Mouse (Mus musculus) embryonic stem cell, embryonic (primary cell): Measurements from ENCODE around the gene Notch2.

ENCODE experiments used
- CTCF ChIA-PET, 4 experiments: fragments of 300-600 bp in 2 of 4; fragments of 350-600 bp in 2 of 4; sonication (Branson Sonifier 250); formaldehyde crosslinking; loops; one replicate each; lab custom pipeline; 2022; ENCODE audit warnings: inconsistent platforms in 2 of 4; lab: Charles Lee
- POLR2A ChIA-PET, 4 experiments: fragments of 300-600 bp in 2 of 4; fragments of 350-600 bp in 2 of 4; sonication (Branson Sonifier 250); formaldehyde crosslinking; loops; one replicate each; lab custom pipeline; 2022; ENCODE audit warnings: antibody characterized with exemption in 4 of 4, inconsistent platforms in 1 of 4; lab: Charles Lee

Notch2 gene

DNA sequence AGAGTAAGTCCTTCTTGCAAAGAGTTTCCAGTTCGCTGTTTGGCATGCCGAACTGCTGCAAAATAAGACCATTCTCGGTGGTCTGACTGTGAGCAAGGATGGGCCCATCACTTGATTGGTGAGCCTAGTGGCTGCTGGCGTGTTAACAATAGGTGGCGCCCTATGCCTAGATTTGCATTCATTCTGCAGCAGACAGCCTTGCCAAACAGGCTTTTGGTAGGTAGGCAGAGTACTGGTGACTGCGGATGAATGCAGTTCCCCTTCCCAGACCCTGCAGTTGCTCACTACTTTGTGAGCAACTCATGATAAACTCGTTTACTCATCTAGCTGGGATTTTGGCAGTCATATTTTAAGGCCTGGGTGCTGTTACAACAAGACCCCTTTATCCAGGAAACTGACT lies 167.5 kb downstream of the Notch2 start:
- POLR2A ChIA-PET, result interaction anchor here in 1 of 4 experiments (0.8 kb wide), 1 partner anchor 40 kb away, joined by 3 read pairs; no protein-coding TSS in a partner anchor

DNA sequence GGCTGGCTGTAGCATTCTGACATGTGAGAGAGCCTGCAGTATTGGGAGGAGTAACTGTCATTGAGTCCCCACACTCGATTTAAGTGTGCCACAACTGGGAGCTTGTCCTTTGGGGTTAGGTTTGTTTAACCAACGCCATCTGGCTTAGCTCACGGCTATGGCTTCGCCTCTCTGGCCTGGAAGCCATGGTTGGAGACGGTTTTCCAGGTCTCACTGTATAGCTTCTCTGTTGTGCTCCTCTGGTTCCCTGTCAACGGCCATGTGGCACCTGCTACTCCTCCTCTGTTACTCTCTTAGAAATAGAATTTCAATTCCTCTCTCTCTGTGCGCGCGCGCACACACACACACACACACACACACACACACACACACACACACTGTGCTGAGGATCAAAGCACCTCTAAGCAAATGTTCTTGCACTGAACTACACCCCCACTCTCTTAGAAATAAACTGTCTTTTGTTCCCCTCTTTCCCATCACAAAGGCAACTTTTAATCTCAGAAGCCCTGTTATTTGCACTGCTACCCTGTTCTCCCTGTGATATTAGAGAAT lies 171.9 kb downstream of the Notch2 start:
- CTCF ChIA-PET, result interaction anchor here in 2 of 4 experiments (0.5 to 0.9 kb wide), 2 partner anchors 290 to 445 kb away, joined by 3 to 5 read pairs; no protein-coding TSS in a partner anchor
- POLR2A ChIA-PET, result no interaction called here

More for the DNA sequence above, 167.5 kb downstream of the Notch2 start:
- CTCF ChIA-PET, result interaction anchor here in 2 of 4 experiments (0.6 to 1.0 kb wide), 2 partner anchors 132 to 1054 kb away, joined by 3 to 4 read pairs; no protein-coding TSS in a partner anchor

DNA sequence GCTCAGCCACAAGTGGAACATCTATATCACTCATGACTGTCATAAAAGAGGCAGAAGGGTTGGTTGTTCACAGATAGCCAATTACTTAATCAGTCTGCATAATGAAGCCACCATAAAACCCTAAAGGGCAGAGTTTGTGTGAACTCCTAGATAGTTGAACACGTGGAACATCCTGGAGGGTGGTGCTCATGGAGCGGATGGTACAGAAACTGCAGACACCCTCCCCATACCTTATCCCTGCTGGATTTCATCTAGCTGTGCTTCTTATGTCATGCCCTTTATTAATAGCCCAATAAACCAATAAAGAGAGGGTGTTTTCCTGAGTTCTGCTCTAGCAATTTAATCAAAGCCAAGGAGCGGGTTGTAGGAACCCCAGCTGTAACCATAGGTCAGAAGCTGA lies 174.4 kb downstream of the Notch2 start:
- POLR2A ChIA-PET, result no interaction called here
- CTCF ChIA-PET, result no interaction called here

DNA sequence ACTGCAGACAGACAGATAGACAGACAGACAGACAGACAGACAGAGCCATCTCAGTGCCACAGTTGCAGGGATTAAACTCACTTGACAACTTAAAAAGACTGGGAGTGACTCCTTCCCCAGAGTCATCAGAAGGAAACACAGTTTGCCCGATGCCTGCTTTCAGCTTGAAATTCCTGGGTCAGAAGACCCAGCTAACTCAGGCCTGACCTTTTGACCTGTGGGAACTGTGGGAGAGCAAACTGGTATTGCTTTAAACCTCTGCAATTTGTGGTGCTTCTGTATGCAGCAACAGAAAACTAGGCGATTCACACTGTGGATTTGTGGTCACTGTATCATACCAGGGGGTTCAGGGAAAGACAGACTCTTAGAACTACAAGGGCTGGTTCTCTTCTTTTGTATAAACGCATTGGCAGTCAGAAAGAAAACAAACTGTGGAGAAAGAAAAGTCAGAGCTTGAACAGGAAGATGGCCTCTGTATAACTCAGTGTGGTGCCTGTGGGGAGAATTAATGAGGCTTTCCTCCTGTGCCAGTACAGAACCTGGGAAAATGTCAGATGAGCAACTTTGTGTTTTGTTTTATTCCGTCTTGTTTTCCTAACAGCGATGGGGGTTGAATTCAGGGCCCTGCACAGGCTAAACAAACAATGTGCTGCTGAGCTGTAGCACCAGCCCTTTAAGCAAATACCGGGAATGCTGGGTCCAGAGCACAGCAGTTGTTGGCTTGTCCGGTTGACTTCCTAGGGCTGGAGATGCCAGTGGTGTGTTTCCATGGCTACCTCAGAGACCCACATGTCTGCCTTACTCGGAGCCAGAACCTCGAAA lies 184.6 kb downstream of the Notch2 start:
- ChIA-PET CTCF (no interaction called here), POLR2A (interaction anchor here in 1 of 4 experiments (0.6 kb wide), 1 partner anchor 153 kb away, joined by 3 read pairs; no protein-coding TSS in a partner anchor)

DNA sequence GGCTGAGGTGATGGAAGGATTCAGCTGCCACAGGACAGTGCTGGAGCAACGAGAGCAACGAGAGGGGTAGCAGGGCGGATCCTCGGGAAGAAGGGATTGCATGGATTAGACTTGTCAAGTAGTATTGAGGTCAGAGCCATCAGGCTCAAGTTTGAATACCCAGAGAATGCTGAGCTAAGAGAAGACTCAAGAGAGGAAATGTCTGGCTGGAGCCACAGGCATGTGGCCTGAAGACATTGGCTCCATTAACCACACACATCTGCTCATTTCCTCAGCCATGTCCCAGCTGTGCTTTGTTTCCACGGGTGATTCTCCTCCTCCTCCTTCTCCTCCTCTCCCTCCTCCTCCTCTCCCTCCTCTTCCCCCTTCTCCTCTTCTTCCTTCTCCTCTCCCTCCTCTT lies 186.4 kb downstream of the Notch2 start:
- CTCF ChIA-PET, result no interaction called here
- POLR2A ChIA-PET, result no interaction called here
